Mouse (Mus musculus) forebrain, embryonic 10.5 days (tissue): ENCODE measurements around the gene Ebf3. TPM values are rescaled to one million over a fixed set of nuclear protein-coding genes. Genes with fewer than 3 reads are reported as not detected.

Experiments used
- DNase-seq: peaks from one replicate; pipeline ENCODE4 v3.0.0-alpha.2; 2017; ENCODE audit warnings: low spot score; ENCODE audit errors: extremely low spot score
- H3K27ac ChIP-seq: fragments of 300-500 bp; sonication (generic); 2 replicates; pipeline ENCODE4 v1.5.1; 2016; ENCODE audit warnings: mild to moderate bottlenecking
- H3K27me3 ChIP-seq: fragments of 300-500 bp; sonication (generic); 2 replicates; pipeline ENCODE4 v1.6.1; 2016; ENCODE audit warnings: mild to moderate bottlenecking; ENCODE audit not compliant: poor library complexity, severe bottlenecking
- H3K36me3 ChIP-seq: fragments of 300-500 bp; sonication (generic); replicated peaks from 2 replicates; pipeline ENCODE4 v1.6.1; 2016; ENCODE audit warnings: mild to moderate bottlenecking, moderate library complexity
- H3K4me1 ChIP-seq: fragments of 300-500 bp; sonication (generic); 2 replicates; pipeline ENCODE4 v1.6.1; 2016
- H3K4me3 ChIP-seq: fragments of 300-500 bp; sonication (generic); 2 replicates; pipeline ENCODE4 v1.5.1; 2016; ENCODE audit warnings: mild to moderate bottlenecking, moderate library complexity
- H3K9me3 ChIP-seq: fragments of 300-500 bp; sonication (generic); 2 replicates; pipeline ENCODE4 v1.6.1; 2016; ENCODE audit warnings: mild to moderate bottlenecking, moderate library complexity
- WGBS: fragments of 180-500 bp; shearing (Covaris S2); methylation state at CpG from one replicate; pipeline ENCODE4 v1.1.7; 2016; 5-methylcytosine and 5-hydroxymethylcytosine counted together
- polyA plus RNA-seq: library from polyadenylated mRNA; unstranded; fragments of >200 nt; fragmentation: Nextera tagmentation; extraction: Ambion mirVana; gene quantifications from 2 replicates; pipeline ENCODE4 v1.2.1, GENCODE M21; 2016

The Ebf3 gene
- polyA plus RNA-seq, 1 experiment from 2014 or later = 1.3 TPM

DNA sequence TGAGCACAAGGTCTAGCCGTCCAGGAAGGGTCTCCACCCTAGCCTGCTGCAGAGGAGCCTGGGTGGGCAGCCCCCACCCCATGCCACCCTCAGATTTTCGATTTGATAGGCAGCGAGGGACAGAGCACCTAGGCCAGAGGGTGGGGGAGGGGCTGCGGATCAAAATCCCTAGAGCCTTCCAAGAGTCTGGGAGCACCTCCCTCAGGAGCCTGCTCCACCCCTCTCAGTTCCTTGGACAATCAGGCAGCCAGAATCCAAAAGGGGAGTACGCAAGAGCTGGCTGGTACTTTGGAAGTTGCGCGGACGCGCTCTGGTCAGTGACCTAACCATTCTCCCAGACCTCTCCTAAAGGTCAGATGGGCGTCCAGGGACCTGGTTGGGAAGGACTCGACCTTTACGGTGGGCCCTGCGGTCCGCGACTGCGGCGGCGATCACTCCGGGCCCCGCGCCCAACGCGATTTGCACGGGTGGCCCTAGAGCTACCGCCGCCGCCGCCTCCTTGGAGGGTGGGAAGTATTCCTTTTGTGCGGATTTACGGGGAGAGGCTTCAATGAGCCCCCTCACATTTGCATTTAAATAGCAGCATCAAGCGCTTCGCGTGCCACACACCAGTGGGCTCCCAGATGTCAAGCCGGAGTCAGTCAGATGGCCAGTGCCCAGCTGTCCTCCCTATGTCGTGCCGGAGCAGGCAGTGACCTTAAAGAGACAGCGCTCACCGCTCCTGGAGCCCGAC lies 2.8 kb upstream of the Ebf3 start:
- Histone ChIP-seq H3K27ac (peak overlapping the region; percentile 62; the same call in 1 of the 2 replicates), H3K9me3 (no peaks in the 10 kb centered on the region), H3K27me3 (peaks cover 100% of the 10 kb centered on the region), H3K4me1 (peaks cover 91% of the 10 kb centered on the region), H3K36me3 (no peaks in the 10 kb centered on the region), H3K4me3 (peak overlapping the region; percentile 40)
- DNase-seq = peak; percentile 53
- under 1% methylated on average over 39 of the region's 39 CpGs for WGBS

DNA sequence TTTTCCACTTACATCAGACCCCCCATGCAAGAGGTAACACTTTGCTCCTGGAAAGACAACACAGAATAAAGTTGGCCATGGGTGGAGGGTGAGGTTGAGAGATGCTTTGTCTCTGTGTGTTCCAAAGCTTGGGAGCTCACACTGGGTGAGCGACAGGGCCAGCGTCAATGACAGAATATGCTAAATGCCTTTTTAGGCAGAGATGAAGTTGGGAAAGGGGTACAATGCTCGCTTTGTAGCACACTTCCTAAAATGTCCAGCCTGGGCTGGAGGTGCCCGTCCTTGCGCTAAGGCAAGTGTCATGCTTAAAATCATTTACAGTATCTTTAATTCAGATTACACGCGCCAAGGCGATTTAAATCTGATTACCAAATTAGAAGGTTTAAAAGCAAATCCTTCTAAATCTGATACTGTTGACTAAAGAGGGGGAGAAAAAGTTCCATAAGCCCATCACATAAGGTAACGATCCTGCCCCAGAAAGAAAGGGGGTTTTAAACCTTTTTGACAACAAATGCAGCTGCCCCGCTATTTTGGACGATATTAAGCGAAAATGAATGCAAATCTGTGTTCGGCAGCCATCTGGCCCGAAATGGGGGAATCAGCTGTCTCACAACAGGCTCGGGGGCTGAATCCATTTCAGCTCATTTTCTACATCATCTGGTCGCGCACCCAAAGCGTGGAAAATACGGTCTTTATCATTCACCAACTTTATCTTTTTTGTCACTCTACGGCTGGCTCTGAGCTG lies 2.1 kb upstream of the Ebf3 start:
- no peaks in the 10 kb centered on the region for H3K9me3 ChIP-seq
- no peak for DNase-seq
- H3K36me3 ChIP-seq = no peaks in the 10 kb centered on the region
- peaks cover 100% of the 10 kb centered on the region for H3K27me3 ChIP-seq
- H3K4me3 ChIP-seq = peak overlapping the region; percentile 40; the same call in 1 of the 2 replicates
- peaks cover 89% of the 10 kb centered on the region for H3K4me1 ChIP-seq
- H3K27ac ChIP-seq = peak overlapping the region; percentile 62; the same call in 1 of the 2 replicates
- 1% methylated on average over 20 of the region's 20 CpGs for WGBS

DNA sequence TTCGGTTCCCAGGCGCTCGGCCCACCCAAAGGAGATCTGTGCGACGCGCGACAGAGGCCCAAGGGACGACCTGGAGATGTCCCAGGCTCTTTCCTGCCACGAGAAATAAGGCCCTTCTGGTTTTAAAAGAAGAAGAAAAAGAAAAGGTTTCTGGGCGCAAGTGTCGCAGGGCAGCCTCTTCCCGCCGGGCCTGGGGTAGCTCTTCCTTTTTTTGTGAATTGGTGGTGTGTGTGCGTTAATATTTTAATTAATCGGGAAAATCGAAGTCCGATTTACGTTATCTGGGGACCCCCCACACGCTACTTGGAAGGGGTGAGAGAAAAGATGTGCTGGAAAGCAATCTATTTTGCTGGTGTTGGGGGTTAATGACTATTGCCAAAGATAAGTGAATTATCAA lies 1.3 kb upstream of the Ebf3 start:
- 1% methylated on average over 19 of the region's 19 CpGs for WGBS
- Histone ChIP-seq H3K36me3 (no peaks in the 10 kb centered on the region), H3K9me3 (no peaks in the 10 kb centered on the region), H3K27ac (peak overlapping the region; percentile 44), H3K27me3 (peaks cover 100% of the 10 kb centered on the region), H3K4me3 (peak overlapping the region; percentile 65), H3K4me1 (peaks cover 89% of the 10 kb centered on the region)
- no peak for DNase-seq

DNA sequence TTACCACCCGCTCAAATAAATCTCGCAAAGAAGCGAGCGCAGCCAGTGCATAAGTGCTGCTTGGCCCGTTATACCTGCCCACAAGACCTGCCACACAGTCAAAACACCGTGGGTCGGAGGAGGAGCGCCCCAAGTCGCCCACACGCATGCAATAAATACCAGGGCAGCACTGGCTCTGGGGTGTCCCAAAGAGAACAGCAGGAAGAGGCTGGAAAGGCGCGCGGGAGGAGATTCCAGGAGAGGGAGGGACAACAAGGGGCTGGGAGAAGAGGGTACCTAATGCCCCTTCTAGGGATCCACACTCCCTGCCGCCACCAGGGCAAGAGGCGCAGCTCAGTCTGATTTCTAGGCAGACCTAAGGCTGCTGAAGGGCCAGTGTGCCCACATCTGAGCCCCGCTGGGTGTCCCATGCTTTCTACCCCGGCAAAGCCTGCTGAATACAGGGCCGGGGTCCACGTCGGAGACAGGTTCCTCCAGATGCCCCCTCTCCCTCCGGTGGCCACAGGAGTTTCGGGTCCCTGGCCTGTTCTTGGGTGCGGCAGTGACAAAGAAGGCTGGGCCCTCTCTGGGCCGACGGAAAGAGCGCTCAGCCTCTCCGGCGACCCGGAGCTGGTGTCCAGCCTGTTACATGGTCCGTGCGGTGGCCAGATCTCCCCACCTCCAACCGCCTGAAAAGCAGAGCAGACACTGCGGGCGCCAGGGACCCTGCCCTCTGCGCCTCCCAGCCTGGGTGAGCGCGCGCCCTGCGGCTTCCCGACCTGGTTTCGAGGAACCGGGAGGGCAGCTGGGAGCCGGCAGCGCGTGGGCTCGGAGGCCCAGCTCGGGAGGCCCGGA lies 682 bp upstream of the Ebf3 start:
- peaks cover 91% of the 10 kb centered on the region for H3K4me1 ChIP-seq

DNA sequence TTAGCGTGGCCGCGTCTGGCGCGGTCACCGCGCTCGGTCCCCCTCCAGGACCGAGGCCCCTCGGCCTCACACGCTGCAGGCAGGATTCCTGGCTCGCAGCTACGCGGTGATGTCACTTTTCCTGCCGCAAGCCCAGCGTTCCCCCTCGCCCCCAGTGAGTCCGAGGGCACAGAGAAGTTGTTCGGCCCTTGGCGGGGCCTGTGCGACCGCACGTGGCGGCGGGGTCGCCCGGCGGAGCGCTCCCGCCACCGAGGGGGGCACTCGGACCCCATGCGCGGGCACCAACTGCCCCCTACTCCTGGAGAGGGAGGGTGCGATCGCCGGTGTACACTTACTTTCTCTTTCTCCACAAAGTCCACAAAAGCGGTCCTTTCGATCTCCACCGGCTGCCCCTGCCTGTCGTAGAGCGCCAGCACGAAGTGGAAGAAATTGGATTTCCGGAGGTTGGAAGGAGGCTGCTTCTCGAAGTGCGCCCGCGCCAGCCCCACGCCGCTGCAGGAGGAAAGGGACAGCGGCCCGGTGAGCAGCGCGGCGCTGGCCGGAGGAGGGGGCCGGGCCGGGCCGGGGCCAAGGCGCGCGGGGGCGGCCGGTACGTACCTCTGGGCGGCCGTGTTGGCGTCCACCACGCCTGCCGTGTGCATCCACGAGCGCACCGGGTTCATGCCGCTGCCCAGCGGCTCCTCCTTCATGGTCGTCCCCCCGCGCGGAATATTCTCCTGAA lies 902 bp downstream of the Ebf3 start:
- Histone ChIP-seq H3K27me3 (peaks cover 100% of the 10 kb centered on the region), H3K9me3 (no peaks in the 10 kb centered on the region), H3K4me1 (peaks cover 92% of the 10 kb centered on the region), H3K36me3 (no peaks in the 10 kb centered on the region), H3K27ac (peak overlapping the region; percentile 81), H3K4me3 (peak overlapping the region; percentile 65)
- WGBS = under 1% methylated on average over 79 of the region's 79 CpGs
- peak; percentile 60 for DNase-seq

More for the DNA sequence above, 682 bp upstream of the Ebf3 start:
- no peaks in the 10 kb centered on the region for H3K36me3 ChIP-seq
- H3K9me3 ChIP-seq = no peaks in the 10 kb centered on the region
- peak overlapping the region; percentile 44 for H3K27ac ChIP-seq
- H3K27me3 ChIP-seq = peaks cover 100% of the 10 kb centered on the region
- DNase-seq = no peak
- WGBS = under 1% methylated on average over 48 of the region's 48 CpGs
- H3K4me3 ChIP-seq = peak overlapping the region; percentile 65

DNA sequence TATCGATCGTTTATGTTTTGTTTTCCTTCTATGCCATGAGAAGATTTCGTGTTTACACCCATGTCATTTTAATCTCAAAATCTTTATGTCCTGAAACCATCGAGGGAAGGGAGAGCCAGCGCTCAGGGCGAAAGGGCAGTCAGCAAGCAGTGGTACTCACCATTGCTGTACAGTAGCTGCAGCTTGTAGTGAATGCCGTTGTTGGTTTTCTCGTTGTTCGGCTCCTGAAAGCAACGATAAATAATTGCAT lies 1.4 kb downstream of the Ebf3 start:
- H3K9me3 ChIP-seq = no peaks in the 10 kb centered on the region
- no peak for DNase-seq
- H3K36me3 ChIP-seq = no peaks in the 10 kb centered on the region
- whole genome bisulfite sequencing = under 1% methylated on average over 10 of the region's 10 CpGs
- H3K27ac ChIP-seq = peak overlapping the region; percentile 81
- H3K4me3 ChIP-seq = peak overlapping the region; percentile 65
- H3K27me3 ChIP-seq = peaks cover 100% of the 10 kb centered on the region
- peaks cover 91% of the 10 kb centered on the region for H3K4me1 ChIP-seq

DNA sequence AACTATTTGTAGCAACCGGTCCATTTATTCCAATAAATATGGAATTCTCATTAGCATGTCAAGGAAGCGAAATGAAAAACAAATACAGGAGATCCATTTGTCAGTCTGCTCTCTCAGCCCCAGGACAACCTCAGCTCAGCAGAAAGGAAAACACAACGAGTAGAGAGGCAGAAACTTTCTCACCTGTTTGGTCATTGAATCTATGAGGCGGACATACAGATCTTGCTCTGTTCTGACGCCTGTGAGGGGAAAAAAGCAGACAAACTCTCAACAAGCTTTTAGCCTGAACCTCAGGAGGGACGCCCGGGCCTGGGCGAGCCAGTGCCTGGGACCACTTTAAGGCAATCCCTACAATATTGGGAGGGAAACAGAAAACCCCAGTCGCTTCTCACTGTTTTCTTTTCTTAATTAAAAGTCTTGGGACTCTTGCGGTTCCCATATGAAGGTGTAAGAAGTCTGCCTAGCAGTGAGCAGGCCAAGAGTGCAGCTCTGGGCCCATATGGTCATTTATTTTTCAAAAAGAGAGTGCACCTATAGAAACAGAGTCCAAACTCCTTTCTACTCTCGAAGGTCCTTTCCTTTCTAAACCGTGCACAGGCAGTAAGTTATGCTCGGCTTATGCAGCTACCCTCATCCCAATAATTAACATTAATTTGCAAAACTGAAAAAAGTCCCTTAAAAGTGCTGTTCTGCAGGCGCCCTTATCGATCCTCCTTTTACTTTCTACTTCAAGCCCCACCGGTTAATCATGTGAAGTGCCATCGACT lies 1.9 kb downstream of the Ebf3 start:
- Histone ChIP-seq H3K36me3 (no peaks in the 10 kb centered on the region), H3K4me1 (peaks cover 88% of the 10 kb centered on the region), H3K4me3 (peak overlapping the region; percentile 65), H3K27ac (no peak overlapping the region; the same call in 1 of the 2 replicates), H3K27me3 (peaks cover 99% of the 10 kb centered on the region), H3K9me3 (no peaks in the 10 kb centered on the region)
- under 1% methylated on average over 17 of the region's 17 CpGs for whole genome bisulfite sequencing
- DNase-seq = peak; percentile 38

DNA sequence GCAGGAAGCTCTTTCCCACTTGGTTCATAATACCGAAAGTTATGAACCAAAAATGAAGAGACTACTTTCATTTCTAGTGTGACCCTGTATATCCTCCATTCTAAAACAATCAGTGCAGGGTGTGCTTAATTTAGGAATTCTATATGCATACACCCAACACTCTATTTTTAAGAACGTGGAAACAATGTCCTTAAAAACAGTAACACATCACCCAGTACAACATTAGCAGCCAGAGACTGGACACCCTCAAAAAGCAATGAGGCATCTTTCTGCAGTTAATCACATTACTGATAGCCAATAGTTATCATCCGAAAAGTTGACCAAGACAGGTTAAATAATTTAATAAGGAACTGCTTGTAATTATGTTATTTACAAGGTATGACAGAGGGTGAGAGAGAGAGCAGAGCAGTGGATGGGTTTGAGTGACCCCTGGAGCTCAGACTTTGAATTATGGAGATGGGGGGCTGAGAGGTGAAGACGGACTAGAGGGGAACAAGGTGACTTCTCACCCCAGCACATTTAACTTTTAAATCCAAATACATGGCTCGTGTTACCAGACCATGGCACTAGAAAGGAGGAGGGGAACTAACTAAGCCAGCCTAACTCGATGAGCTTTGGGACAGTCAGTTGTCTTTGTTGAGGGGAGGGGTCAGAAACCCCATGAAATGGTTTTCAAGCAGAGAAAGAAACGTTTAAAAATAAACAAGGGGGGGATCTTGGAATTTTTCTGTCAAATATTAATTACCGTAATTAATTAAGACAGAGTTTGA lies 2.7 kb downstream of the Ebf3 start:
- H3K4me3 ChIP-seq = peak overlapping the region; percentile 65
- 3% methylated on average over 8 of the region's 8 CpGs for WGBS
- DNase-seq = no peak
- peaks cover 87% of the 10 kb centered on the region for H3K4me1 ChIP-seq
- no peaks in the 10 kb centered on the region for H3K9me3 ChIP-seq
- H3K27me3 ChIP-seq = peaks cover 99% of the 10 kb centered on the region
- no peaks in the 10 kb centered on the region for H3K36me3 ChIP-seq
- peak overlapping the region; percentile 86; the same call in 1 of the 2 replicates for H3K27ac ChIP-seq

DNA sequence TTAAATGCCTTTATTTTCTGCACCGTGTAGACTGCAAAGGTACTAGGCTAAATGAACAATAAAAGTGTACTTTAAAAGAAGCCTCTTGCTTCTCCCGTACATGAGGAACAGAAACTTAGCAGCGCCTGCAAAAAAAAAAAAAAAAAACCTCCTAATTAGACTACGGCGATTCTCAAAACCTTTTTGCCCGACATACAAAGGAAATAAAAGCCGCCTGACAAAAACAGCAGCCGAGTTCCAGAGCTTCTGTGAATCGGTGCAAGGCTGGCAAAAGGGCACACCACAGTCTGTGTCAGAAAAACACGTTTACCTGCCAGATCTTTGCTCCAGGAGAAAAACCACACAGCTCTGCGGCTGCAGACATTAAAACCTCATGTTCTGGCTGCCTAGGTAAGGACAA lies 3.4 kb downstream of the Ebf3 start:
- peak; percentile 49 for DNase-seq
- Histone ChIP-seq H3K9me3 (no peaks in the 10 kb centered on the region), H3K27ac (peak overlapping the region; percentile 86), H3K4me1 (peaks cover 87% of the 10 kb centered on the region), H3K4me3 (peak overlapping the region; percentile 65), H3K27me3 (peaks cover 99% of the 10 kb centered on the region), H3K36me3 (no peaks in the 10 kb centered on the region)
- 1% methylated on average over 11 of the region's 11 CpGs for WGBS

DNA sequence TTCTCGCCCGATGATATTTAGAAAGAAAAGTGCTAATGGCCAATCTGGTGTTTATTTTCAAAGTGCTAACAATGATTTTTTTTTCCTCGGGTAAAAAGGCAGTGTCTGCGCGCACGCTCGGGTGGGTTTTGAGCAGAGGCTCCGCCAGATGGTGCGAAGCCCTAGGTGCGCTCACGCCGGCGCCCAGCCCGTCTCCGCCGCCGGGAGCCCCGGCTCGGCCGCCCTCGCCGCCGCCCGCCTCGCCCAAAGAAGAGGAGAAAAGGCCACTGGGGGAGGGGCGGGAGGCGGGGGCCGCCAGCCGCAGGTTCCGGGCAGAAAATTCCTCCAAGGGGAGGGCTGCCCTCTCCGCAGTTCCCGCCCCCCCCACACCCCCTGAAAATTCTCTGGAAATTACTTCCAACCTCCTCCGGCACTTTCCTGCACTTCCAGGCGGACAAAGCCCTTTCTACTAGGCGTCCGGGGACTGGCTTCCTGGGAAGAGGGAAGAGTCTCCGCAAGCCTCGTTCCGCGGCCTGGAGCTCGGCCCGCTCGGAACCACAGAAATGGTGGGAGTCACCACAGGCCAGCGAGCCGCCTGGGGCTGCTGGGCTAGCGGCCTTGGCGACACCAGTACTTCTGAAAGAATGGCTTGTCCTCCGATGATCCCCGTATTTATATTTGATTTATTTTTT lies 4.0 kb downstream of the Ebf3 start:
- Histone ChIP-seq H3K27me3 (peaks cover 99% of the 10 kb centered on the region), H3K27ac (peak overlapping the region; percentile 86), H3K4me1 (peaks cover 82% of the 10 kb centered on the region), H3K9me3 (no peaks in the 10 kb centered on the region), H3K36me3 (no peaks in the 10 kb centered on the region), H3K4me3 (peak overlapping the region; percentile 65)
- DNase-seq = peak; percentile 65
- under 1% methylated on average over 46 of the region's 49 CpGs for WGBS
